Mouse (Mus musculus) kidney, adult 2 months (tissue): ENCODE measurements at regions not wholly inside any gene's neighbourhood (a gene's known extent, or its start where the extent isn't known, plus 50 kb on each side); places are given as distances from the start of the nearest gene placed in this dataset.

ENCODE experiments used
- DNase-seq: peaks from one replicate; pipeline ENCODE4 v3.0.0; 2021
- H3K27ac ChIP-seq: fragments of 200-500 bp; 2 replicates; pipeline ENCODE4 v1.5.1; 2012; ENCODE audit warnings: low read depth, low read length, control low read depth, inconsistent platforms; ENCODE audit not compliant: insufficient read depth
- H3K27me3 ChIP-seq: fragments of 200-500 bp; replicated peaks from 2 replicates; pipeline ENCODE4 v1.6.1; 2012; ENCODE audit warnings: mild to moderate bottlenecking, moderate library complexity, low read length, inconsistent platforms; ENCODE audit not compliant: control insufficient read depth, insufficient read depth
- H3K36me3 ChIP-seq: fragments of 200-500 bp; 2 replicates; pipeline ENCODE4 v1.6.1; 2012; ENCODE audit warnings: mild to moderate bottlenecking, moderate library complexity, low read length, inconsistent platforms; ENCODE audit not compliant: control insufficient read depth, insufficient read depth
- H3K4me1 ChIP-seq: fragments of 200-500 bp; 2 replicates; pipeline ENCODE4 v1.6.1; 2011; ENCODE audit warnings: low read length; ENCODE audit not compliant: control insufficient read depth, insufficient read depth
- H3K4me3 ChIP-seq: fragments of 200-500 bp; 2 replicates; pipeline ENCODE4 v1.5.1; 2011; ENCODE audit warnings: mild to moderate bottlenecking, low read depth, low read length, control low read depth; ENCODE audit not compliant: insufficient read depth
- CTCF ChIP-seq: fragments of 200-500 bp; conservative IDR thresholded peaks from 2 replicates; pipeline ENCODE4 v1.5.1; 2011; ENCODE audit warnings: low read depth, mild to moderate bottlenecking, control low read depth, low read length, moderate library complexity, mixed read lengths; ENCODE audit not compliant: insufficient read depth, insufficient read length
- POLR2A ChIP-seq: fragments of 200-500 bp; IDR thresholded peaks from one replicate; pipeline ENCODE4 v1.6.1; 2011; ENCODE audit warnings: low read depth, low read length, control low read depth
- WGBS: fragments of 180-500 bp; shearing (Covaris S2); methylation state at CpG from one replicate; pipeline ENCODE4 v1.1.7; 2018; 5-methylcytosine and 5-hydroxymethylcytosine counted together

DNA sequence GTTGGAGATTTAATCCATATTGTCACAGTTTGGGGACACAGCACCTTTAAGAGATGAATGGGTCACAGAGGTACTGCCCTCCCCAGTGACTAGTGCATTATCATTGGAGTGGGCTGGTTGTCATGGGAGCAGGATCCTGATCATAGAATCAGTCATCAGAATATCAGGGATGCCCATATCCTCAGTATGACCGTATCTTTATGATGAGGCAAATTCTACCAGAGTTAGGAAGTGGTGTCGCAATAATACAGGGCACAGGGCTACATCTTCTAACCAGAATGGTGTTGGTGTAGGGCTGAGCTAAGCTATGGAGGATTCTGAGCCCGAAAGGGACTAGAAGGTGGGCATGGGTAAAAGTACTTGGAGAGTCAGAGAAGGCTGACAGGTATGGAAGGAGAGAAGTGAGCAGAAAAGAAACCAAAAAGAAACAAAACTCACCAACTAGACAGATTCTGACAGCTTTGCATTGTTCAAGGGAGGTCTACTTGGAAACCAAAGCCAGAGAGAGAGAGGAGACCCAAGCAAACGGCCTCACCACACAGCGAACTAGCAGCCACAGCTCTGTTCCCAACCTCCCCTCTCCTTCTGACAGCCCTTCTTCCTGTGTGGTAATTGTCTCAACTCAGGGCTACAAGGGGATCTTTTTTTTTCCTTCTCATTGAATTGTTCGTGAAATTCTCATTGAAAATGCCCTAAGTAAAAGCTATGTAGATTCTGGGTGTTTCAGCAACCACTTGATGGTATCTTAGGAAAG, 129.2 kb downstream of the Lrrc30 start:
- 76% methylated on average over 6 of the region's 6 CpGs for WGBS
- no peak for DNase-seq
- no peaks in the 10 kb centered on the region for H3K4me1 ChIP-seq
- no peaks in the 10 kb centered on the region for H3K27me3 ChIP-seq
- TF ChIP-seq POLR2A (no peak), CTCF (no peak)
- no peak overlapping the region for H3K27ac ChIP-seq
- no peaks in the 10 kb centered on the region for H3K36me3 ChIP-seq
- H3K4me3 ChIP-seq: no peak overlapping the region

DNA sequence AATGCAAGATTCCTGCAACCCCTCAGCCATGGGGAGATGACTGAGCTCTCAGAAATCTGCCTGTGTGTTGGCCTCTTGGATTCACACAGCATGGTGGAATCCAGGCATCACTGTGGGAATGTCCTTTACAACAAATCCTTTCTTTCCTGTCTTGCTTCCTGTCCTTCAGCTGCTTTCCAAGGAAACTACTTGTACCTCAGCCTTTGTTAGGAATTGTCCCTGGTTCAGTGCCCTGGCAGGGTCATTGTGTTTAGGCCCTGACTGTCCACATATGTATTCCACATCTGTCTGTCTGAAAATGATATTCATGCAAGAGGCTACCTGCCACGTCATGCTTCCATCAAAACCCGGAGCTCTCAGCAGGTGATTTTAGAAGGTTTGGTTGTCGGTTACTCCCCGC, 129.9 kb downstream of the Lrrc30 start:
- WGBS: 89% methylated on average over 4 of the region's 4 CpGs
- Histone ChIP-seq H3K4me3 (no peak overlapping the region), H3K27ac (no peak overlapping the region), H3K4me1 (no peaks in the 10 kb centered on the region), H3K36me3 (no peaks in the 10 kb centered on the region), H3K27me3 (no peaks in the 10 kb centered on the region)
- DNase-seq: peak; percentile 51
- no peak for TF ChIP-seq CTCF
- TF ChIP-seq POLR2A: no peak

DNA sequence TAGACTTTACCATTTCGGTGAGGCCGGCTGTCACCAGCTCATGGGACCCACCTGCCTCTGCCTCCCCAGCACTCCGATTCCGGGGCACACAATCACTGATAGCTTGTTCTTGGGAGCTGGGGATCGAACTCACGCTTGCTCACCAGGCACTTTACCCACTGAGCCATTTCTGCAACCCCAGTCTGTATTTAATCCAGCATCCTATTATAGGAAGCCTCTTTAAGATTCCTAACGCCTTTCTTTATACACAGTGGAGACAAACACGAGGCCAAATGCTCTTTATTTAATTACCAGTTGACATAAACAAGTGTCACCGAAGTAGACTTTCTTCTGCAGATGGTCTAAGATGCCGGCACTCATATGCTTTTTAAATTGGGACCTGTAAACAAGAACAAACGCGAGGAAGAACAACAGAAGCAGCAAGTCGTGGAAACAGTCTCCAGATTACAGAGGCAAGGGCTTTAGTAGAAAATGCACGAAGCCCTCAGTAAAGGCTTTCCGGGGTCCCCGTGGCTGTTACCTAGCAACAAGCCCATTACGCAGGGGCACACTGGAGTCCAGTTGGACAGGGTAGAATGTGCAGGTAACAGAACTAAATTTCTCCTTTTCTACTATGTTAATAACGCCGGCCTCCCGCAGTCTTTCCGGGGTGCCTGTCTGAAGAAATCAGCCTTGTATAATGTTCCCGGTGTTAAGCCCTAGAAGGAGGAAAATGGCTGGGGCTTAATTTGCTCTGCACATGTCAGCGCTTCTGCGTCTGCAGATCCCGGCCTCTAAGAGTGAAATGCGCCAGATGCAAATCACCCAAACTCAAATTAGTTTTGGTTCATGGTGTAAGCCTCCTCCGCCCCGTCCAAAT, 132.5 kb downstream of the Lrrc30 start:
- H3K27ac ChIP-seq: no peak overlapping the region
- H3K36me3 ChIP-seq: no peaks in the 10 kb centered on the region
- no peak for DNase-seq
- no peak for TF ChIP-seq CTCF
- TF ChIP-seq POLR2A: no peak
- no peaks in the 10 kb centered on the region for H3K4me1 ChIP-seq
- 73% methylated on average over 28 of the region's 28 CpGs for WGBS
- no peak overlapping the region for H3K4me3 ChIP-seq
- no peaks in the 10 kb centered on the region for H3K27me3 ChIP-seq

DNA sequence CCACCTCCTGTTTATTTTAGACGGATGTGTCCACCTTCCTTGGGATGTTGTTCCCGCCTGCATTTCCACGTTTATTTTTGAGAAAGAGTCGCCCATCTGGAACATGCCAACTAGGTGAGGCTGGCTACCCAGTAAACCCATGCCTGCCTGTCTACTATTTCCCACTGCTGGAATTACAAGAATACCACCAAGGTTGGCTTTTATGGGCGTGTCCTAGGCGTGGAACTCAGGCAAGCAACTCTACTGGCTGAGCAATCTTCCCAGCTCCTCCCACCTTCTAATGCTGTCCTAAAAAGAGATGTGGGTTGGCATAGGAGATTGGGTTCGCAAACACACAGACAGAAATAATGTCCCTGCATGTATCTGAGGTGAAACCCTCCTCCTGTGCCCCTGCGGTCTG, 135.1 kb downstream of the Lrrc30 start:
- 65% methylated on average over 8 of the region's 8 CpGs for WGBS
- H3K4me1 ChIP-seq: no peaks in the 10 kb centered on the region
- H3K4me3 ChIP-seq: no peak overlapping the region
- no peaks in the 10 kb centered on the region for H3K36me3 ChIP-seq
- TF ChIP-seq CTCF (no peak), POLR2A (no peak)
- H3K27ac ChIP-seq: no peak overlapping the region
- DNase-seq: no peak
- H3K27me3 ChIP-seq: no peaks in the 10 kb centered on the region

DNA sequence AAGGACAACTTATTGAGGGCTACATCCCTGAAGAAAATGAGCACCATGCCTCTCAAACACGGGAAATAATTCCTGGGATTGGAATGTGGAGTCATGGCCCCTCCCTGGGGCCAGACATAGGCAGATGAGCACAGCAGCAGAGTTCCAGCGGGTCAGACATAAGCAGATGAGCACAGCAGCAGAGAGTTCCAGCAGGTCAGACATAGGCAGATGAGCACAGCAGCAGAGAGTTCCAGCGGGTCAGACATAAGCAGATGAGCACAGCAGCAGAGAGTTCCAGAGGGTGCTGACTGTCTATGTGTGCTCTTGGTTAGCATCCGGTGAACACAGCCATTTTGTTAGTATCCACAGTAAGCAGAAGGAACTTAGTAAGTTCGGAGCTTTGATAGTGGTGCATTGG, 126.2 kb upstream of the Ptprm start:
- no peak overlapping the region for H3K27ac ChIP-seq
- 76% methylated on average over 5 of the region's 5 CpGs for WGBS
- no peak overlapping the region for H3K4me3 ChIP-seq
- H3K27me3 ChIP-seq: no peaks in the 10 kb centered on the region
- H3K4me1 ChIP-seq: no peaks in the 10 kb centered on the region
- H3K36me3 ChIP-seq: no peaks in the 10 kb centered on the region
- TF ChIP-seq POLR2A (no peak), CTCF (no peak)
- no peak for DNase-seq

DNA sequence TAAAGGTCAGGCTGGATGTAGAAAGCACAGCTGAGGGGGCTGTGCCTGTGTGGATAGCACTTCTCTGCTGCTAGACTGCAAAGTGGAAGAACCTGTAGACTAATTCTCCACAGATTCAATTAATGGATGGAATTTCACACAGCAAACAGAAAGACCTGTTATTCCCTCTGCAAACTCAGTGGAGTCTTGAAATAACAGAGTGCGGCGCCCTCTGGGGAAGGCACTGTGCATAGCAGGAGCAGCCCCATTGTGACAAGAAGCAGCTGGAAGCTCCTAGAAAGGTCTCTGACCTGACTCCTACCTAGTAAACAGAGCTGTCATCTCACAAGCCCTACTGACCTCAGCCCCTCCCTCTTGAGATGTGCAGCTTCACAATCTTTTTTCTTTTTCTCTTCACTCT, 118.9 kb upstream of the Ptprm start:
- DNase-seq: peak; percentile 80
- Histone ChIP-seq H3K36me3 (no peaks in the 10 kb centered on the region), H3K4me3 (no peak overlapping the region), H3K27me3 (no peaks in the 10 kb centered on the region), H3K4me1 (no peaks in the 10 kb centered on the region), H3K27ac (no peak overlapping the region)
- WGBS: 13% methylated on average over 2 of the region's 2 CpGs
- peak; percentile 73 for TF ChIP-seq CTCF
- no peak for TF ChIP-seq POLR2A

DNA sequence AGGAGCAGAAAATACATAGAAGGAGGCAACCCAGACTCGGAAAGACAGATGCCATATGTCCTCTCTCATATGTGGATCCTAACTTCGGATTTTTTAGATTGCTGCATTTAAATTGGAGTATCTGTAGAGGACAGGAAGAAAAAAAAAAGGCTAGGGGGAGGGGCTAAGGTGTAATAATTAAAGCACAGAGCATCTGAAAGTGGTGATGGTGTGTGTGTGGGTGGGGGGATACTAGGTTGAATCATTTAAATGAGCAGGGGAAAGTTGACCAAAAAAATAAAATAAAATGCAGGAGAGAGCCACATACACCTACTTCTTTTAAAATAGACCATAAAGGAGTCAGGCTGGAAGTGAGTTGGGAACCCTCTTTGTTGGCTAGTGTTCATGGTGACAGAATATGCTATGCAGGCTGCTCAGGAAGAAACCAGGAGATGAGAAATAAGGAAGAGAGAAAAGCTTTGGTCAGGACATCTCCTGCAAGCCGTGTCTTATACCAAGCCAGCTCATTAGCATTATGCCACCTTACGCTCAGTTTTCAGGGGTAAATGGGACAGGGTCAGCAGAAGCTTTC, 104.7 kb upstream of the Ptprm start:
- H3K4me1 ChIP-seq: no peaks in the 10 kb centered on the region
- H3K36me3 ChIP-seq: no peaks in the 10 kb centered on the region
- TF ChIP-seq CTCF: no peak
- TF ChIP-seq POLR2A: no peak
- DNase-seq: no peak
- H3K27me3 ChIP-seq: no peaks in the 10 kb centered on the region
- H3K4me3 ChIP-seq: no peak overlapping the region
- 82% methylated on average over 4 of the region's 4 CpGs for WGBS
- H3K27ac ChIP-seq: no peak overlapping the region
